Mouse (Mus musculus): ENCODE measurements at regions not wholly inside any gene's neighbourhood (a gene's known extent, or its start where the extent isn't known, plus 50 kb on each side); places are given as distances from the start of the nearest gene placed in this dataset.

GRCm38 (mm10) chr13:47580144-47580543 is 457.7 kb downstream of the Rnf144b start:
- TF ChIP-seq EP300 (IDR thresholded peaks at IDR 0.05; ENCODE audit: low read depth) (no peak), CTCF (IDR thresholded peaks at IDR 0.05; ENCODE audit: low read depth) (no peak)
- no peak for DNase-seq (ENCODE audit: low read depth in 3 of 3, low spot score in 3 of 3)
- WGBS (ENCODE audit: insufficient replicate concordance): 69% methylated on average over 5 of the region's 5 CpGs
- H3K9me3 ChIP-seq (ENCODE audit: control insufficient read depth, low read length): no peaks in the 10 kb centered on the region
- H3K4me1 ChIP-seq (replicated peaks; ENCODE audit: control insufficient read depth in 2 of 2, insufficient read depth in 2 of 2, low read length in 1 of 2): no peaks in the 10 kb centered on the region
- H3K36me3 ChIP-seq (replicated peaks; ENCODE audit: control insufficient read depth, insufficient read depth, low read depth): no peaks in the 10 kb centered on the region
- no peak overlapping the region for H3K9ac ChIP-seq (replicated peaks)
- no peaks in the 10 kb centered on the region for H3K27me3 ChIP-seq (ENCODE audit: control insufficient read depth, insufficient read depth, low read length)
- no peak overlapping the region for H3K4me3 ChIP-seq (ENCODE audit: insufficient read depth in 1 of 2, low read depth in 2 of 2, low read length in 2 of 2)
- no peak overlapping the region for H3K4me2 ChIP-seq (ENCODE audit: low read depth)
- no peak overlapping the region for H3K27ac ChIP-seq
- ATAC-seq (ENCODE audit: insufficient read depth): no peak

DNA sequence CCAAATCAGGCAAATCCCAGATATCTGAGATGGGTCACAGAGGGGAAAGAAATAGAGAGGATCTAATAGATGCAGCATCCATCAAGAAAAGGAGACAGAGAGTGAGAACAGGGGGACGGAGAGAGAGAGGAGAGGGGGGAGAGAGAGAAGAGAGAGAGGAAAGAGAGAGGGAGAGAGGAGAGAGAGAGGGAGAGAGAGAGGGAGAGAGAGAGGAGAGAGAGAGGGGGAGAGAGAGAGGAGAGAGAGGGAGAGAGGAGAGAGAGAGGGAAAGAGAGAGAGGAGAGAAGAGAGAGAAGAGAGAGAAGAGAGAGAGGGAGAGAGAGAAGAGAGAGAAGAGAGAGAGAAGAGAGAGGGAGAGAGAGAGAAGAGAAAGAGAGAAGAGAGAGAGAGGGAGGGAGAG is 462.7 kb downstream of the Rnf144b start:
- WGBS (ENCODE audit: insufficient replicate concordance): 31% methylated on average over 1 of the region's 1 CpGs
- Histone ChIP-seq H3K9ac (replicated peaks) (no peak overlapping the region), H3K9me3 (ENCODE audit: control insufficient read depth, low read length) (no peaks in the 10 kb centered on the region), H3K27me3 (ENCODE audit: control insufficient read depth, insufficient read depth, low read length) (no peaks in the 10 kb centered on the region), H3K27ac (no peak overlapping the region), H3K4me2 (ENCODE audit: low read depth) (no peak overlapping the region), H3K4me3 (ENCODE audit: insufficient read depth in 1 of 2, low read depth in 2 of 2, low read length in 2 of 2) (no peak overlapping the region), H3K4me1 (replicated peaks; ENCODE audit: control insufficient read depth in 2 of 2, insufficient read depth in 2 of 2, low read length in 1 of 2) (no peaks in the 10 kb centered on the region), H3K36me3 (replicated peaks; ENCODE audit: control insufficient read depth, insufficient read depth, low read depth) (no peaks in the 10 kb centered on the region)
- no peak for DNase-seq (ENCODE audit: low read depth in 3 of 3, low spot score in 3 of 3)
- no peak for TF ChIP-seq CTCF (IDR thresholded peaks at IDR 0.05; ENCODE audit: low read depth)
- no peak for TF ChIP-seq EP300 (IDR thresholded peaks at IDR 0.05; ENCODE audit: low read depth)
- no peak for ATAC-seq (ENCODE audit: insufficient read depth)

- H3K4me1 ChIP-seq (replicated peaks; ENCODE audit: control insufficient read depth in 2 of 2, insufficient read depth in 2 of 2, low read length in 1 of 2): no peaks in the 10 kb centered on the region
- 33% methylated on average over 1 of the region's 1 CpGs for WGBS (ENCODE audit: insufficient replicate concordance)
- ATAC-seq (ENCODE audit: insufficient read depth): no peak
- H3K4me3 ChIP-seq (ENCODE audit: insufficient read depth in 1 of 2, low read depth in 2 of 2, low read length in 2 of 2): no peak overlapping the region
- H3K9ac ChIP-seq (replicated peaks): no peak overlapping the region
- DNase-seq (ENCODE audit: low read depth in 3 of 3, low spot score in 3 of 3): no peak
- no peaks in the 10 kb centered on the region for H3K27me3 ChIP-seq (ENCODE audit: control insufficient read depth, insufficient read depth, low read length)
- no peak overlapping the region for H3K27ac ChIP-seq
- H3K36me3 ChIP-seq (replicated peaks; ENCODE audit: control insufficient read depth, insufficient read depth, low read depth): no peaks in the 10 kb centered on the region
- no peak overlapping the region for H3K4me2 ChIP-seq (ENCODE audit: low read depth)
- no peaks in the 10 kb centered on the region for H3K9me3 ChIP-seq (ENCODE audit: control insufficient read depth, low read length)
- no peak for TF ChIP-seq EP300 (IDR thresholded peaks at IDR 0.05; ENCODE audit: low read depth)
- no peak for TF ChIP-seq CTCF (IDR thresholded peaks at IDR 0.05; ENCODE audit: low read depth)
Observed at GRCm38 (mm10) chr13:47602646-47603045, 480.2 kb downstream of the Rnf144b start.

DNA sequence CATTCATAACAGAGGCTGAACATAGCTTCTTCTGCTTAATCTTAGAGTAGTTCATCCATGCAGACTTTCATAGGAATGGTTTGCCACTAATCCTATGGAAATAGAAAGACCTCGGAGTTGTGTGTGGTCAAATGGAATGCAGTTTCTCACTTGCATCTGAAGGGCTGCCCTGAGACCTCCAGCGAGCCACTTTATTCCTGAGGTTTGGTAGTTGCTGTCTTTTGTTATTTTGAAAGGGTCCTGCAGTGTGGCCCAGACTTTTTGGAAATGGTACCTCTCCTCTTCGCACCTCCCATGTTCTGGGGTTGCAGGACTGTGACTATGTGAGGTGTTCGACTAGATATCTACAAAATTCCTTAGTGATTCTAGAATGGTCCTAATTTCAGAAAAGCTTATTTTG is 489.0 kb downstream of the Rnf144b start:
- no peaks in the 10 kb centered on the region for H3K36me3 ChIP-seq (replicated peaks; ENCODE audit: control insufficient read depth, insufficient read depth, low read depth)
- no peak overlapping the region for H3K27ac ChIP-seq
- no peak overlapping the region for H3K9ac ChIP-seq (replicated peaks)
- no peaks in the 10 kb centered on the region for H3K4me1 ChIP-seq (replicated peaks; ENCODE audit: control insufficient read depth in 2 of 2, insufficient read depth in 2 of 2, low read length in 1 of 2)
- no peaks in the 10 kb centered on the region for H3K27me3 ChIP-seq (ENCODE audit: control insufficient read depth, insufficient read depth, low read length)
- H3K9me3 ChIP-seq (ENCODE audit: control insufficient read depth, low read length): no peaks in the 10 kb centered on the region
- WGBS (ENCODE audit: insufficient replicate concordance): 65% methylated on average over 4 of the region's 4 CpGs
- no peak overlapping the region for H3K4me2 ChIP-seq (ENCODE audit: low read depth)
- no peak for ATAC-seq (ENCODE audit: insufficient read depth)
- DNase-seq (ENCODE audit: low read depth in 3 of 3, low spot score in 3 of 3): no peak
- no peak overlapping the region for H3K4me3 ChIP-seq (ENCODE audit: insufficient read depth in 1 of 2, low read depth in 2 of 2, low read length in 2 of 2)
- TF ChIP-seq CTCF (IDR thresholded peaks at IDR 0.05; ENCODE audit: low read depth) (no peak), EP300 (IDR thresholded peaks at IDR 0.05; ENCODE audit: low read depth) (no peak)

- 61% methylated on average over 8 of the region's 8 CpGs for WGBS (ENCODE audit: insufficient replicate concordance)
- H3K9me3 ChIP-seq (ENCODE audit: control insufficient read depth, low read length): no peaks in the 10 kb centered on the region
- H3K36me3 ChIP-seq (replicated peaks; ENCODE audit: control insufficient read depth, insufficient read depth, low read depth): no peaks in the 10 kb centered on the region
- H3K4me2 ChIP-seq (ENCODE audit: low read depth): no peak overlapping the region
- no peak overlapping the region for H3K9ac ChIP-seq (replicated peaks)
- no peaks in the 10 kb centered on the region for H3K4me1 ChIP-seq (replicated peaks; ENCODE audit: control insufficient read depth in 2 of 2, insufficient read depth in 2 of 2, low read length in 1 of 2)
- no peak overlapping the region for H3K4me3 ChIP-seq (ENCODE audit: insufficient read depth in 1 of 2, low read depth in 2 of 2, low read length in 2 of 2)
- no peaks in the 10 kb centered on the region for H3K27me3 ChIP-seq (ENCODE audit: control insufficient read depth, insufficient read depth, low read length)
- no peak for TF ChIP-seq CTCF (IDR thresholded peaks at IDR 0.05; ENCODE audit: low read depth)
- no peak for TF ChIP-seq EP300 (IDR thresholded peaks at IDR 0.05; ENCODE audit: low read depth)
- H3K27ac ChIP-seq: no peak overlapping the region
- ATAC-seq (ENCODE audit: insufficient read depth): no peak
- no peak for DNase-seq (ENCODE audit: low read depth in 3 of 3, low spot score in 3 of 3)
Observed at GRCm38 (mm10) chr13:47636511-47637103, 514.2 kb downstream of the Rnf144b start.
